In the genomic region with DNA sequence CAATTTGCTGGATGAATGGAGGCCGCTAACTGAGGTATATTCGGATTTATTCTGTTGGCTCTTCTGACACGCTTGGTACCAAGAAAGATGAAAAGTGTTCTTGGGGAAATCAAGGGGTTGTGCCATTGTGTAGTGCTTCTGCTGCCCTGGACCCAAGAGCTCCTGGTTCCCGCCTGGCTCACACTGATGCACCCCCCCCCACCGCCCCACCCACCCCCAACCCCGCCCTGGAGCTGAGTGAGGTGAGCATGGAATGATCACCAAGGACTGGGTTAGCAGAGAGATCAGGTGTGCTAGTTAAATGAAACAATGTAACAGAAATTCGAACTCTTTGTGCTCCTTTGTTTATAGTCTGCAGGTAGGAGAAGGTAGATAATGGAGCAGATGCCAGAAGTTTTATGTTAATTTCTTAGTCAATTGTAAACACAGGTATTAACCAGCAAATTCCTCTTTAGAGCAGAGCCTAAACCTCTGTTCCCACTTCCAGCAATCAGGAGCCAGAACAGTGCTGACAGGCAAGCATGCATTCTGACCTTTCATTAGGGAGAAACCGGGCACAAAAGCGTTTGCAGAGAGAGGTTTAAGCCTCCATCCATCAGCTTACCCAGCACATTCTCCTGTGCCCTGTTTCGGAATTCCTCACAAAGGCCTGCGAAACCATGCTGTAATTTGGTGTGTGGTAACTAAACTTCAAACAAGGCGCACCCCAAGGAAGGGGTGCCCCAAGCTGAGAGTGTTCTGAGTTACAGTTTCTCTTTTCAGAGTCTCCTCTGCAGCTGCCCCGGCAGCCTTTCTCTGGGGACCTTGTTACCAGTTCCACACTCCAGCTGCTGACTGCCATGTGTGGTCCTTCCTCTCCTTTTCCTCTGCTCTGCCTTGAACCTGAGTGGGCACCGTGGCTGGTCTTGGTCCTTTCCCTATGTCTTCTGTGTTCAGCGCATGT, we compare ENCODE assay signal across 10 mouse cellular contexts.
DNase-seq lines count a peak whose midpoint lies in the region; ATAC-seq lines count a peak whose summit lies in the region.
"Had no signal": no experiment of that assay in that cellular context is flagged by ENCODE, and none has a peak within 500 bp of the region (broad histone marks: within the 10 kb centered on the region; RNA-seq: fewer than 3 reads in every experiment).

No protein-coding gene starts in this region.

- no peaks in the 10 kb centered on the region for H3K36me3 ChIP-seq in neural tube, embryonic 12.5 days
- no peaks in the 10 kb centered on the region for H3K36me3 ChIP-seq in neural tube, embryonic 15.5 days
- H3K36me3 ChIP-seq in hindbrain, embryonic 14.5 days (replicated peaks; ENCODE audit: control insufficient read depth, insufficient read depth) = no peaks in the 10 kb centered on the region
- no peaks in the 10 kb centered on the region for H3K36me3 ChIP-seq in stomach, embryonic 15.5 days

- no peaks in the 10 kb centered on the region for H3K9me3 ChIP-seq in neural tube, embryonic 12.5 days
- no peaks in the 10 kb centered on the region for H3K9me3 ChIP-seq in neural tube, embryonic 15.5 days (replicated peaks)
- no peaks in the 10 kb centered on the region for H3K9me3 ChIP-seq in hindbrain, embryonic 14.5 days (ENCODE audit: control insufficient read depth, low read length)
- no peaks in the 10 kb centered on the region for H3K9me3 ChIP-seq in stomach, embryonic 15.5 days

- 0 out of 2 replicates have a peak, but pooled peaks have one; percentile 46 for ATAC-seq in neural tube, embryonic 12.5 days (ENCODE audit: low FRiP score, low read depth)
- ATAC-seq in neural tube, embryonic 15.5 days (ENCODE audit: low FRiP score) = no peak
- ATAC-seq in hindbrain, embryonic 14.5 days (ENCODE audit: low FRiP score) = no peak; the same call in 1 of the 2 replicates
- no peak for ATAC-seq in stomach, embryonic 15.5 days (ENCODE audit: insufficient read depth, low FRiP score, low read depth)
- ATAC-seq in CD4-positive, CD25-positive, alpha-beta regulatory T cell, adult 4 months = no peak

- no peak overlapping the region for H3K9ac ChIP-seq in neural tube, embryonic 12.5 days
- no peak overlapping the region for H3K9ac ChIP-seq in neural tube, embryonic 15.5 days (replicated peaks)
- H3K9ac ChIP-seq in hindbrain, embryonic 14.5 days = 0 out of 2 replicates have a peak overlapping the region, but pooled peaks have one; percentile 6
- H3K9ac ChIP-seq in stomach, embryonic 15.5 days = no peak overlapping the region

- 21% methylated on average over 15 of the region's 15 CpGs for WGBS in neural tube, embryonic 12.5 days
- WGBS in neural tube, embryonic 15.5 days = 26% methylated on average over 15 of the region's 15 CpGs
- WGBS in hindbrain, embryonic 14.5 days = 20% methylated on average over 15 of the region's 15 CpGs
- 34% methylated on average over 15 of the region's 15 CpGs for WGBS in stomach, embryonic 15.5 days

- DNase-seq in embryo, embryonic 11 days = peak; percentile 42
- no peak for DNase-seq in hindbrain, embryonic 14.5 days (ENCODE audit: low spot score)
- no peak for DNase-seq in spleen, postnatal 4 days (ENCODE audit: low spot score in 2 of 2)
- DNase-seq: cerebellum, adult 2 months; kidney, adult 18-20 months; left cerebral cortex, postnatal 4 days had no signal

- H3K4me2 ChIP-seq in neural tube, embryonic 12.5 days (replicated peaks) = peak overlapping the region; percentile 32
- no peak overlapping the region for H3K4me2 ChIP-seq in neural tube, embryonic 15.5 days
- no peak overlapping the region for H3K4me2 ChIP-seq in hindbrain, embryonic 14.5 days (replicated peaks)
- H3K4me2 ChIP-seq in stomach, embryonic 15.5 days = no peak overlapping the region

- H3K4me3 ChIP-seq in neural tube, embryonic 12.5 days = no peak overlapping the region
- H3K4me3 ChIP-seq in neural tube, embryonic 15.5 days (replicated peaks) = no peak overlapping the region
- no peak overlapping the region for H3K4me3 ChIP-seq in hindbrain, embryonic 14.5 days (replicated peaks; ENCODE audit: low read length)
- H3K4me3 ChIP-seq in stomach, embryonic 15.5 days (replicated peaks) = no peak overlapping the region

- peaks cover 26% of the 10 kb centered on the region for H3K4me1 ChIP-seq in neural tube, embryonic 12.5 days
- peaks cover 20% of the 10 kb centered on the region for H3K4me1 ChIP-seq in neural tube, embryonic 15.5 days
- peaks cover 16% of the 10 kb centered on the region for H3K4me1 ChIP-seq in hindbrain, embryonic 14.5 days (replicated peaks; ENCODE audit: control insufficient read depth, insufficient read depth, low read length)
- 0 out of 2 replicates have a peak, but pooled peaks cover 2% of the 10 kb centered on the region for H3K4me1 ChIP-seq in stomach, embryonic 15.5 days

- H3K27ac ChIP-seq in neural tube, embryonic 12.5 days = no peak overlapping the region
- no peak overlapping the region for H3K27ac ChIP-seq in neural tube, embryonic 15.5 days (replicated peaks)
- no peak overlapping the region for H3K27ac ChIP-seq in hindbrain, embryonic 14.5 days
- peak overlapping the region; percentile 31; the same call in 1 of the 2 replicates for H3K27ac ChIP-seq in stomach, embryonic 15.5 days

- H3K27me3 ChIP-seq in neural tube, embryonic 12.5 days (replicated peaks) = no peaks in the 10 kb centered on the region
- no peaks in the 10 kb centered on the region for H3K27me3 ChIP-seq in neural tube, embryonic 15.5 days (replicated peaks)
- no peaks in the 10 kb centered on the region for H3K27me3 ChIP-seq in hindbrain, embryonic 14.5 days (ENCODE audit: control insufficient read depth, insufficient read depth, low read length)
- no peaks in the 10 kb centered on the region for H3K27me3 ChIP-seq in stomach, embryonic 15.5 days (replicated peaks)
